ENCODE assay signal across 8 mouse cellular contexts in the genomic region with DNA sequence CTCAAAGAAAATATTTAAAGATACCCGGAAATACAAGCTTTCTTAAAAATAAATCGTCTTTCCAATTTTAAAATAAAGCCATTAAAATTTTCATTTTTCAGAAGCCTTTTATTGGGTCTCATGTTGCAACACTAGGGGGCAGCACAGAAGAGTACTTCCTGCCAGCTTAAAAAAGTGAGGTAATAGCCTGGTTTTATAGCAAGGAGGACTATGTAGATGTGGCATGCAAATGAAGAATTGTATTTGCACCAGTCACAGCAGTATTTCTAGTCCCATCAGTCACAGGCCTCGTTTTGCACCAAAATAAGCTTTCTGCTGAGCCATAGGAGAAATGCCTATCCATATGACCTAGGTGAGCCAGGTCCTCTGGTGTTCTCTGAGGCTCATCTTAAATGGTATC. TPM values are rescaled to one million over a fixed set of nuclear protein-coding genes. Genes with fewer than 3 reads are reported as not detected.
DNase-seq lines count a peak whose midpoint lies in the region; ATAC-seq and TF ChIP-seq lines count a peak whose summit lies in the region.

No protein-coding gene starts in this region.

- no peak overlapping the region for H3K4me2 ChIP-seq in CH12.LX (ENCODE audit: insufficient read depth, low read depth, poor library complexity, severe bottlenecking)

- peak; percentile 65 for DNase-seq in adrenal gland, postnatal 14 days
- DNase-seq in adrenal gland, adult 8-10 months: no peak
- DNase-seq in layer of hippocampus, adult 2 months (ENCODE audit: low spot score in 2 of 2): peak in 1 of 2 experiments; percentile 30
- no peak for DNase-seq in layer of hippocampus, adult 9-11 months
- peak; percentile 72 for DNase-seq in CH12.LX (ENCODE audit: extremely low read depth)
- DNase-seq in embryo, embryonic 11 days: peak; percentile 33
- DNase-seq in forebrain, embryonic 10.5 days (ENCODE audit: extremely low spot score, low spot score): no peak

- no peak; the same call in 1 of the 2 replicates for TF ChIP-seq RAD21 in CH12.LX (IDR thresholded peaks at IDR 0.05; ENCODE audit: low read depth, low read length)

- peak; percentile 86 for TF ChIP-seq CTCF in layer of hippocampus, adult 2 months (conservative IDR thresholded peaks at IDR 0.05)
- TF ChIP-seq CTCF in CH12.LX (conservative IDR thresholded peaks at IDR 0.05 in 1 of 2, IDR thresholded peaks at IDR 0.05 in 1 of 2; ENCODE audit: low read depth in 2 of 2, low read length in 2 of 2): peak in 1 of 2 experiments; percentile 74; a peak in 3 of 4 replicates

- peaks cover 0 to 4% of the 10 kb centered on the region in 2 experiments for H3K36me3 ChIP-seq in CH12.LX (replicated peaks in 1 of 2; ENCODE audit: control insufficient read depth in 1 of 2, insufficient read depth in 1 of 2, low read length in 1 of 2)
- no peaks in the 10 kb centered on the region for H3K36me3 ChIP-seq in forebrain, embryonic 10.5 days (replicated peaks)

- dilution Hi-C loops in CH12.LX (cut with MboI; ENCODE audit: extremely low pct_ligation_motif_present, extremely low pct_unique_long_range_greater_than_20kb, low sequenced_read_pairs): no loop called here

- peaks cover 5 to 22% of the 10 kb centered on the region in 2 experiments; a peak in 3 of 4 replicates for H3K4me1 ChIP-seq in CH12.LX (ENCODE audit: control insufficient read depth in 1 of 2, insufficient read depth in 2 of 2)
- H3K4me1 ChIP-seq in forebrain, embryonic 10.5 days: peaks cover 23% of the 10 kb centered on the region

- 57% methylated on average over 3 of the region's 3 CpGs for whole genome bisulfite sequencing in forebrain, embryonic 10.5 days

- no peak overlapping the region for H3K9ac ChIP-seq in CH12.LX (ENCODE audit: insufficient read depth, low read depth)

- no peak for TF ChIP-seq POLR2A in CH12.LX (IDR thresholded peaks at IDR 0.05; ENCODE audit: low read depth, low read length)

- peaks cover 19% of the 10 kb centered on the region for H3K79me2 ChIP-seq in CH12.LX (replicated peaks; ENCODE audit: control insufficient read depth, extremely low read depth, insufficient read depth, poor library complexity, severe bottlenecking)

- H3K27me3 ChIP-seq in CH12.LX (replicated peaks): no peaks in the 10 kb centered on the region
- no peaks in the 10 kb centered on the region for H3K27me3 ChIP-seq in forebrain, embryonic 10.5 days (ENCODE audit: poor library complexity, severe bottlenecking)

- no peak overlapping the region for H3K4me3 ChIP-seq in layer of hippocampus, adult 2 months
- no peak overlapping the region for H3K4me3 ChIP-seq in CH12.LX (replicated peaks in 1 of 3; ENCODE audit: low read depth in 2 of 3, low read length in 2 of 3, poor library complexity in 1 of 3)
- no peak overlapping the region for H3K4me3 ChIP-seq in forebrain, embryonic 10.5 days

- 0 out of 2 replicates have a peak, but pooled peaks have one; percentile 14 for ATAC-seq in megakaryocyte-erythroid progenitor cell, adult 5-6 weeks (replicated peaks; ENCODE audit: low FRiP score, low TSS enrichment, poor library complexity, severe bottlenecking)

- no peak for TF ChIP-seq EP300 in CH12.LX (IDR thresholded peaks at IDR 0.05; ENCODE audit: low read length)

- no peaks in the 10 kb centered on the region for H3K9me3 ChIP-seq in CH12.LX (replicated peaks; ENCODE audit: low read length)
- H3K9me3 ChIP-seq in forebrain, embryonic 10.5 days: no peaks in the 10 kb centered on the region

- in situ Hi-C loops in CH12.LX (cut with MboI; ENCODE audit: low pct_ligation_motif_present, low pct_unique_long_range_greater_than_20kb, low sequenced_read_pairs): no loop called here

- no peak overlapping the region for H3K27ac ChIP-seq in layer of hippocampus, adult 2 months
- no peak overlapping the region for H3K27ac ChIP-seq in CH12.LX (ENCODE audit: insufficient read depth, low read depth)
- no peak overlapping the region for H3K27ac ChIP-seq in forebrain, embryonic 10.5 days

TF ChIP-seq in CH12.LX, 34 proteins besides CTCF, POLR2A, EP300 and RAD21:
- TF ChIP-seq KAT2A (IDR thresholded peaks at IDR 0.05; ENCODE audit: insufficient replicate concordance, low read length) (no peak), SIN3A (IDR thresholded peaks at IDR 0.05; ENCODE audit: low read length) (no peak), CHD2 (IDR thresholded peaks at IDR 0.05; ENCODE audit: low read length) (no peak), PAX5 (IDR thresholded peaks at IDR 0.05; ENCODE audit: low read length) (no peak), MAX (IDR thresholded peaks at IDR 0.05; ENCODE audit: low read length) (no peak), ZNF384 (IDR thresholded peaks at IDR 0.05; ENCODE audit: low read depth, low read length) (peak; percentile 75), BHLHE40 (IDR thresholded peaks at IDR 0.05; ENCODE audit: low read depth, low read length) (no peak), MAZ (IDR thresholded peaks at IDR 0.05; ENCODE audit: low read depth, low read length) (no peak), USF1 (IDR thresholded peaks at IDR 0.05; ENCODE audit: low read depth, low read length) (no peak), JUND (conservative IDR thresholded peaks at IDR 0.05; ENCODE audit: low read depth, low read length) (0 out of 2 replicates have a peak, but pooled peaks have one; percentile 26), ELF1 (IDR thresholded peaks at IDR 0.05; ENCODE audit: low read depth, low read length) (peak; percentile 70), SMC3 (IDR thresholded peaks at IDR 0.05; ENCODE audit: low read depth, low read length) (no peak), TBP (conservative IDR thresholded peaks at IDR 0.05; ENCODE audit: low read depth, low read length) (no peak; the same call in 1 of the 2 replicates), TCF12 (IDR thresholded peaks at IDR 0.05; ENCODE audit: low read depth, low read length) (no peak), MEF2A (IDR thresholded peaks at IDR 0.05; ENCODE audit: borderline replicate concordance, low read depth, low read length) (no peak), ZMIZ1 (IDR thresholded peaks at IDR 0.05; ENCODE audit: low read depth, low read length) (no peak), JUN (IDR thresholded peaks at IDR 0.05; ENCODE audit: insufficient read depth, low read depth, low read length) (peak; percentile 53), MAFK (IDR thresholded peaks at IDR 0.05; ENCODE audit: insufficient replicate concordance, low read length) (no peak), USF2 (conservative IDR thresholded peaks at IDR 0.05; ENCODE audit: low read depth, low read length) (no peak), HCFC1 (IDR thresholded peaks at IDR 0.05; ENCODE audit: low read depth, low read length) (peak; percentile 33), UBTF (IDR thresholded peaks at IDR 0.05; ENCODE audit: low read depth, low read length) (no peak), MXI1 (IDR thresholded peaks at IDR 0.05; ENCODE audit: low read depth, low read length) (no peak), CHD1 (IDR thresholded peaks at IDR 0.05; ENCODE audit: low read depth, low read length) (no peak), ZKSCAN1 (IDR thresholded peaks at IDR 0.05; ENCODE audit: borderline replicate concordance, low read depth, low read length) (no peak), RCOR1 (conservative IDR thresholded peaks at IDR 0.05; ENCODE audit: low read depth, low read length) (no peak), NRF1 (IDR thresholded peaks at IDR 0.05; ENCODE audit: low read depth, low read length) (no peak), IRF4 (IDR thresholded peaks at IDR 0.05; ENCODE audit: low read depth, low read length) (no peak), NELFE (IDR thresholded peaks at IDR 0.05; ENCODE audit: low read depth, low read length) (0 out of 2 replicates have a peak, but pooled peaks have one; percentile 18), E2F4 (IDR thresholded peaks at IDR 0.05; ENCODE audit: insufficient replicate concordance, low read depth, low read length) (no peak), MYC (IDR thresholded peaks at IDR 0.05; ENCODE audit: low read depth, low read length) (no peak), GABPA (IDR thresholded peaks at IDR 0.05; ENCODE audit: insufficient replicate concordance, low read depth, low read length) (no peak)

RNA-seq across cellular contexts. Expression of gene Stil, which starts 2.9 kb away (rescaled TPM):
- total RNA-seq in adrenal gland, postnatal 14 days (2021): 1.9 and 2.3 TPM in 2 replicates
- under 1 TPM; 0.52 to 0.89 (median 0.54) TPM for total RNA-seq in adrenal gland, adult 8-10 months (2022)
- under 1 TPM; 0.27 to 0.69 TPM for total RNA-seq in layer of hippocampus, adult 2 months (2021)
- total RNA-seq in CH12.LX (2012; rRNA removed): 8.9 and 9.0 TPM in 2 replicates
- total RNA-seq in CH12.LX (2014; rRNA removed): 8.1 and 8.4 TPM in 2 replicates
- 9.7 and 11.8 TPM in 2 replicates for polyA plus RNA-seq in CH12.LX (2012; ENCODE audit: insufficient read length, low read depth)
- 22.9 and 27.8 TPM in 2 replicates for total RNA-seq in megakaryocyte-erythroid progenitor cell, adult 5-6 weeks (2014; fragmentation: Nextera tagmentation)
- 11.0 and 15.6 TPM in 2 replicates for total RNA-seq in megakaryocyte-erythroid progenitor cell, adult 5-6 weeks (2017)
- polyA plus RNA-seq in forebrain, embryonic 10.5 days (2016; fragmentation: Nextera tagmentation; extraction: Ambion mirVana): 22.0 and 24.3 TPM in 2 replicates

RNA-seq across cellular contexts. Expression of gene Cmpk1, which starts 10.0 kb away (rescaled TPM):
- total RNA-seq in adrenal gland, postnatal 14 days (2021): 103 and 104 TPM in 2 replicates
- 100 to 1,000 TPM in 2 of 4 experiments, 10 to 100 TPM in 2; 79.7 to 115 (median 105) TPM for total RNA-seq in adrenal gland, adult 8-10 months (2022)
- 10 to 100 TPM; 64.7 to 67.1 TPM for total RNA-seq in layer of hippocampus, adult 2 months (2021)
- total RNA-seq in CH12.LX (2012; rRNA removed): 27.2 and 35.9 TPM in 2 replicates
- 115 and 127 TPM in 2 replicates for total RNA-seq in CH12.LX (2014; rRNA removed)
- polyA plus RNA-seq in CH12.LX (2012; ENCODE audit: insufficient read length, low read depth): 92.1 and 99.8 TPM in 2 replicates
- 48.4 and 50.3 TPM in 2 replicates for total RNA-seq in megakaryocyte-erythroid progenitor cell, adult 5-6 weeks (2014; fragmentation: Nextera tagmentation)
- total RNA-seq in megakaryocyte-erythroid progenitor cell, adult 5-6 weeks (2017): 136 and 147 TPM in 2 replicates
- polyA plus RNA-seq in forebrain, embryonic 10.5 days (2016; fragmentation: Nextera tagmentation; extraction: Ambion mirVana): 74.1 and 74.9 TPM in 2 replicates

RNA-seq across cellular contexts. Expression of gene Tal1, which starts 59.2 kb away (rescaled TPM):
- total RNA-seq in adrenal gland, postnatal 14 days (2021): 5.2 and 7.3 TPM in 2 replicates
- 1 to 10 TPM; 1.9 to 4.0 (median 2.6) TPM for total RNA-seq in adrenal gland, adult 8-10 months (2022)
- total RNA-seq in layer of hippocampus, adult 2 months (2021): 1 to 10 TPM in 1 of 2 experiments, under 1 TPM in 1; 0.86 to 1.0 TPM
- total RNA-seq in CH12.LX (2012; rRNA removed) (0.34 and 0.50 TPM in 2 replicates), CH12.LX (2014; rRNA removed) (0.12 and 0.15 TPM in 2 replicates)
- polyA plus RNA-seq in CH12.LX (2012; ENCODE audit: insufficient read length, low read depth): 0.13 and 0.19 TPM in 2 replicates
- total RNA-seq in megakaryocyte-erythroid progenitor cell, adult 5-6 weeks (2014; fragmentation: Nextera tagmentation): 99.5 and 115 TPM in 2 replicates
- 56.3 and 63.8 TPM in 2 replicates for total RNA-seq in megakaryocyte-erythroid progenitor cell, adult 5-6 weeks (2017)
- polyA plus RNA-seq in forebrain, embryonic 10.5 days (2016; fragmentation: Nextera tagmentation; extraction: Ambion mirVana): 1.5 and 2.2 TPM in 2 replicates

Comparison
In these comparisons a context has a peak if more than half of its experiments do, and no peak if none do; other contexts are left out.
1. DNase-seq: peak in adrenal gland, postnatal 14 days (single experiment), CH12.LX (single experiment) and embryo, embryonic 11 days (single experiment); none in adrenal gland, adult 8-10 months (single experiment), layer of hippocampus, adult 9-11 months (single experiment) and forebrain, embryonic 10.5 days (single experiment).